Comparison of ENCODE assay signal across 27 mouse cellular contexts in genomic region chr7:93936925-93937324, GRCm38 (mm10).
"Had no signal": no experiment of that assay in that cellular context is flagged by ENCODE, and none has a peak within 500 bp of the region (broad histone marks: within the 10 kb centered on the region; RNA-seq: fewer than 3 reads in every experiment).

No protein-coding gene starts in this region.

- H3K9me3 ChIP-seq: heart, embryonic 13.5 days; heart, embryonic 15.5 days; hindbrain, embryonic 13.5 days; hindbrain, embryonic 15.5 days; intestine, embryonic 15.5 days; limb, embryonic 10.5 days; limb, embryonic 12.5 days; liver, embryonic 13.5 days; liver, embryonic 15.5 days had no signal

- ATAC-seq: inflammation-experienced regulatory T-cells, adult 6 months; intestine, embryonic 15.5 days; intestine, postnatal 0 days had no signal

- H3K27me3 ChIP-seq: heart, embryonic 13.5 days; heart, embryonic 15.5 days; hindbrain, embryonic 13.5 days; hindbrain, embryonic 15.5 days; intestine, embryonic 15.5 days; limb, embryonic 12.5 days; liver, embryonic 13.5 days; liver, embryonic 15.5 days had no signal

- H3K4me2 ChIP-seq: heart, embryonic 11.5 days; heart, embryonic 13.5 days; heart, embryonic 15.5 days; hindbrain, embryonic 13.5 days; hindbrain, embryonic 15.5 days; intestine, embryonic 15.5 days; limb, embryonic 12.5 days; liver, embryonic 11.5 days; liver, embryonic 13.5 days; liver, embryonic 15.5 days had no signal

- H3K9ac ChIP-seq: heart, embryonic 13.5 days; heart, embryonic 15.5 days; hindbrain, embryonic 13.5 days; hindbrain, embryonic 15.5 days; intestine, embryonic 15.5 days; limb, embryonic 12.5 days; liver, embryonic 13.5 days; liver, embryonic 15.5 days had no signal

- H3K27ac ChIP-seq: gastrocnemius, adult 2 months; heart, embryonic 13.5 days; heart, embryonic 15.5 days; hindbrain, embryonic 13.5 days; hindbrain, embryonic 15.5 days; intestine, embryonic 15.5 days; layer of hippocampus, adult 2 months; left cerebral cortex, adult 2 months; limb, embryonic 10.5 days; limb, embryonic 12.5 days; liver, embryonic 13.5 days; liver, embryonic 15.5 days had no signal

- H3K36me3 ChIP-seq: heart, embryonic 13.5 days; heart, embryonic 15.5 days; hindbrain, embryonic 13.5 days; hindbrain, embryonic 15.5 days; intestine, embryonic 15.5 days; limb, embryonic 10.5 days; limb, embryonic 12.5 days; liver, embryonic 13.5 days; liver, embryonic 15.5 days had no signal

- H3K4me1 ChIP-seq: heart, embryonic 13.5 days; heart, embryonic 15.5 days; hindbrain, embryonic 13.5 days; hindbrain, embryonic 15.5 days; intestine, embryonic 15.5 days; limb, embryonic 10.5 days; limb, embryonic 12.5 days; liver, embryonic 13.5 days; liver, embryonic 15.5 days had no signal

- H3K4me3 ChIP-seq: gastrocnemius, adult 2 months; heart, embryonic 13.5 days; heart, embryonic 15.5 days; hindbrain, embryonic 13.5 days; hindbrain, embryonic 15.5 days; intestine, embryonic 15.5 days; layer of hippocampus, adult 2 months; left cerebral cortex, adult 2 months; limb, embryonic 10.5 days; limb, embryonic 12.5 days; liver, embryonic 13.5 days; liver, embryonic 15.5 days had no signal

- DNase-seq: gastrocnemius, adult 2 months; gastrocnemius, postnatal 10 days; gastrocnemius, postnatal 25 days; heart, adult 18-20 months; heart, postnatal 14 days; heart, postnatal 36 days; kidney, adult 18-20 months; kidney, adult 8-10 months; kidney, postnatal 10 days; kidney, postnatal 25 days; kidney, postnatal 4 days; liver; liver, embryonic 13.5 days had no signal
